Mouse (Mus musculus) midbrain, postnatal 0 days (tissue): ENCODE results near the gene Ehbp1l1. TPM values are rescaled to one million over a fixed set of nuclear protein-coding genes. Genes with fewer than 3 reads are reported as not detected.

Experiments used
- ATAC-seq: fragments of 200-750 bp; cut with Nextera tagmentation; 2 replicates; pipeline ENCODE4 v1.8.0; 2017; ENCODE audit warnings: moderate number of reproducible peaks, mild to moderate bottlenecking, moderate TSS enrichment, moderate library complexity; ENCODE audit not compliant: low FRiP score
- DNase-seq: peaks from one replicate; pipeline ENCODE4 v3.0.0-alpha.2; 2015; ENCODE audit warnings: low spot score
- H3K27ac ChIP-seq: fragments of 300-500 bp; sonication (generic); 2 replicates; pipeline ENCODE4 v1.5.1; 2014; ENCODE audit warnings: low read depth, mild to moderate bottlenecking, low read length, mixed read lengths
- H3K27me3 ChIP-seq: fragments of 300-500 bp; sonication (generic); 2 replicates; pipeline ENCODE4 v1.6.1; 2014; ENCODE audit warnings: low read length, control low read depth, mixed read lengths; ENCODE audit not compliant: insufficient read depth
- H3K36me3 ChIP-seq: fragments of 300-500 bp; sonication (generic); 2 replicates; pipeline ENCODE4 v1.6.1; 2014; ENCODE audit warnings: low read length, control low read depth, mixed read lengths; ENCODE audit not compliant: insufficient read depth
- H3K4me1 ChIP-seq: fragments of 300-500 bp; sonication (generic); 2 replicates; pipeline ENCODE4 v1.6.1; 2014; ENCODE audit warnings: mild to moderate bottlenecking, control low read depth, antibody characterized with exemption, low read length, mixed read lengths; ENCODE audit not compliant: insufficient read depth
- H3K4me2 ChIP-seq: fragments of 300-500 bp; sonication (generic); 2 replicates; pipeline ENCODE4 v1.6.1; 2014; ENCODE audit warnings: low read depth, mild to moderate bottlenecking, low read length, mixed read lengths; ENCODE audit not compliant: poor library complexity, severe bottlenecking
- H3K4me3 ChIP-seq: fragments of 300-500 bp; sonication (generic); 2 replicates; pipeline ENCODE4 v1.5.1; 2014; ENCODE audit warnings: low read depth, mild to moderate bottlenecking, low read length, moderate library complexity
- H3K9ac ChIP-seq: fragments of 300-500 bp; sonication (generic); replicated peaks from 2 replicates; pipeline ENCODE4 v1.6.1; 2014; ENCODE audit warnings: mild to moderate bottlenecking, low read length, moderate library complexity, mixed read lengths; ENCODE audit not compliant: poor library complexity, severe bottlenecking
- H3K9me3 ChIP-seq: fragments of 300-500 bp; sonication (generic); 2 replicates; pipeline ENCODE4 v1.6.1; 2016; ENCODE audit warnings: low read length, control low read depth
- CTCF ChIP-seq: IDR thresholded peaks from 2 replicates; pipeline ENCODE4 v1.5.1; 2016; ENCODE audit warnings: antibody characterized with exemption, mild to moderate bottlenecking
- WGBS: fragments of 180-500 bp; shearing (Covaris S2); extraction: QIAGEN DNeasy Blood & Tissue Kit; methylation state at CpG from one replicate; pipeline ENCODE4 v1.1.7; 2014; 5-methylcytosine and 5-hydroxymethylcytosine counted together
- polyA plus RNA-seq: library from polyadenylated mRNA; unstranded; fragments of >200 nt; fragmentation: Nextera tagmentation; extraction: Ambion mirVana; gene quantifications from 2 replicates; pipeline ENCODE4 v1.2.1, GENCODE M21; 2015
- total RNA-seq: library from RNA; depleted of rRNA; stranded (reverse); fragments of >200 nt; gene quantifications from 2 replicates; pipeline ENCODE4 v1.2.3, GENCODE M21; 2014

Gene Ehbp1l1
- total and polyA plus RNA-seq, 2 experiments from 2014 or later: 25.6 to 65.2 TPM

DNA sequence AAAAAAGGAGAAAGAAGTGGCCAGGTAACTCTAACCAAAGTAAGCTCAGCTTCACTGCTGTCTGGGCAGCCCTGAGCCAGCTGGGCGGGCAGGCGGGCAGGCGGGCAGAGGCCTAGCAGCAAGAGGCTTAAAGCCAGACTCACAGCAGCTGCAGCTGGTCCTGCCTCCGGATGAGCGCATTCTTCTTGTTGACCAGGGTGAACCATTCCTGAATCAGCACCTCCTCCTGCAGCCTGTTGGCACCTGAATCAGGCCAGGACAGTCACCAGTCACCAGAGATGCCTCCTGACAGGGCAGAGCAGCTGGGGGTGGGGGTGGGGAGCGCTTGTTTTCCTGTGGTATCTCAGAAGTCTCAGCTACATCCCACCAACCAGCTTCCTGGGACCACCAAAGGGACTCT lies 16.0 kb downstream of the Ehbp1l1 start:
- H3K4me1 ChIP-seq: peaks cover 4% of the 10 kb centered on the region; the same call in 1 of the 2 replicates
- no peak for TF ChIP-seq CTCF
- no peak overlapping the region for H3K27ac ChIP-seq
- no peak overlapping the region for H3K9ac ChIP-seq
- H3K9me3 ChIP-seq: no peaks in the 10 kb centered on the region
- 94% methylated on average over 6 of the region's 6 CpGs for WGBS
- H3K36me3 ChIP-seq: peaks cover 32% of the 10 kb centered on the region
- DNase-seq: peak; percentile 33
- no peak for ATAC-seq
- H3K27me3 ChIP-seq: no peaks in the 10 kb centered on the region
- H3K4me2 ChIP-seq: no peak overlapping the region
- H3K4me3 ChIP-seq: no peak overlapping the region

DNA sequence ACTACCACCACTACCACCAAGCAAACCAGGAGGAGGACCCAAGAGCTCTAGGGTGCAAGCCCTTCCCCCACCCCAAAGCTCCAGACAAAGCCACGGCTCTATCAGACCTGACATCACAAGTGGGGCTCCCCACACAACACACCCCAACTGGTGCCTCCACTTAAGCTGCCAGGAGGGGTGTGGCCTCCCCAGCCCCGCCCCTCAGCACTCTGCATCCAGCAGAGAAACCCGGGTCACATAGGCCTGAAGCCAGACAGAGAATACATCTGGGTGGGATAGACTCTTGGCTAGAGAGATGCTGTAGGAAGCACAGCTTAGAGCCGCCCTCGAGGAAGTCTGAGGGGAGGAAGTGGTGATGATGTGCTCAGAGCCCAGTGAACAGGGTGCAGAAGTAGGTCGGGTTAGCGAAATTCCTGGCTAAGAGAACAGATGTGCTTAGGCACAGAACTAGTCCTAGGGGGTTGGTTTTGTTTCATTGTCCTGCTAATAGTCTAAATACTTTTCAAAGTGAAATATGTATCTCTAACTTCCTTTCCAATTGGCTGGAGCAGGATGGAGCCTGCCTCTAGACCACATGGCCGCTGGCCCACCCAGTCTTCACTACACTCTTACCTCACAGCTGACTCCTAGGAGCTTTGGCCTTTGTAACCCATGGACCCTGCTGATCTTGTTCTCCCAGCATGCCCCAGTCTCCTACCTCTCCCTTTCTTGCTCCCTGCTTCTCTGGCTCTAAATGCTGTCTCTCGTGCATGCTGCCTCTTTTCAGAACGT lies 21.1 kb downstream of the Ehbp1l1 start:
- no peaks in the 10 kb centered on the region for H3K27me3 ChIP-seq
- H3K9ac ChIP-seq: no peak overlapping the region
- TF ChIP-seq CTCF: no peak
- 49% methylated on average over 10 of the region's 10 CpGs for WGBS
- H3K9me3 ChIP-seq: no peaks in the 10 kb centered on the region
- H3K36me3 ChIP-seq: peaks cover 49% of the 10 kb centered on the region
- H3K4me3 ChIP-seq: no peak overlapping the region
- H3K4me2 ChIP-seq: no peak overlapping the region
- ATAC-seq (no peak), DNase-seq (no peak)
- H3K27ac ChIP-seq: no peak overlapping the region
- H3K4me1 ChIP-seq: no peaks in the 10 kb centered on the region

DNA sequence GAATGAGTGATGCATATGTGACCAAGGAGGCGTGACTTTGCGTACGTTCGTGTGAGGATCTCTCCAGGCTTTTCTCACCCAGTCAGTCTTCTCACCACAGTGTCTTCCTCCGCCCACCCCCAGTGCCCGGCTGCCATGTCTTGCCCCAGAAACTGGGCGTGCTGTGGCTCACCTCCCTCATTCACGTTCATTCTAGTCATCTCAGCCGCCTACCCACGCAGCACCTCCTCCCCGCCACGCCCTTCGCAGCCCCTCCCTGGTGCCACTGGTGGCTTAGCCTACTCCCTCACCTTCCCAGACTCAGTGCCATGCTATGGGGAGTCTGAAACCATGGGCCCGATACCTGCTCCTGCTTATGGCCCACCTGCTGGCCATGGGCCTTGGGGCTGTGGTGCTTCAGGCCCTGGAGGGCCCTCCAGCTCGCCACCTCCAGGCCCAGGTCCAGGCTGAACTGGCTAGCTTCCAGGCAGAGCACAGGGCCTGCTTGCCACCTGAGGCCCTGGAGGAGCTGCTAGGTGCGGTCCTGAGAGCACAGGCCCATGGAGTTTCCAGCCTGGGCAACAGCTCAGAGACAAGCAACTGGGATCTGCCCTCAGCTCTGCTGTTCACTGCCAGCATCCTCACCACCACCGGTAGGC lies 21.8 kb downstream of the Ehbp1l1 start, which contains the start of gene Kcnk7:
TSS of gene Kcnk7 (plus strand) at position 205 of the 638 bp plus-strand sequence.
- TF ChIP-seq CTCF: no peak
- Histone ChIP-seq H3K27me3 (no peaks in the 10 kb centered on the region), H3K36me3 (peaks cover 55% of the 10 kb centered on the region), H3K4me1 (no peaks in the 10 kb centered on the region), H3K27ac (no peak within 1 kb of the TSS), H3K9me3 (no peaks in the 10 kb centered on the region), H3K4me3 (no peak within 1 kb of the TSS), H3K9ac (no peak within 1 kb of the TSS), H3K4me2 (no peak within 1 kb of the TSS)
- DNase-seq: no peak
- WGBS: 77% methylated on average over 17 of the region's 17 CpGs
- ATAC-seq: no peak

DNA sequence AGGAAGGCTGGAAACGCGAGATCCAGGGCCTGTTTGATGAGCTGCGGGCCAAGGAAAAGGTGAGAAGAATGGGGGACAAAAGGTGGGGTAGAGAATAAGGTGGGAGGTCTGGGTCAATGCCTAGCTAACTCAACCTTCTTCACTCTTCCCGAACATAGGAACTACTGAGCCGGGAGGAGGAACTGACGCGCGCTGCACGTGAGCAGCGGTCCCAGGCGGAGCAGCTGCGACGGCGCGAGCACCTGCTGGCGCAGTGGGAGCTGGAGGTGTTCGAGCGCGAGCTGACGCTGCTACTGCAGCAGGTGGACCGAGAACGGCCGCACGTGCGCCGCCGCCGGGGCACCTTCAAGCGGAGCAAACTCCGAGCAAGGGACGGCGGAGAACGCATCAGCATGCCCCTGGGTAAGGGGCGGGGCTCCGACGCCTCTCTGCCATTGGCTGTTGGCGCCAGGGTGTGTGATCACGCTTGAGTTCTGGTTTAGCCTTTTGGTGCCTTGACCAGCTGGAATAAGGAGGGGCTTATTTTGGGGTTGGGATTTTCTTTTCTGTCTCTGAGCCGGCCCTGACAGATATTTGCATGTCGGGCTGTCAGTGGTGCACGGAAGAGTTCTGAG lies 30.2 kb downstream of the Ehbp1l1 start:
- Histone ChIP-seq H3K4me1 (0 out of 2 replicates have a peak, but pooled peaks cover under 1% of the 10 kb centered on the region), H3K27me3 (no peaks in the 10 kb centered on the region), H3K27ac (no peak overlapping the region), H3K4me3 (peak overlapping the region; percentile 13), H3K36me3 (peaks cover 65% of the 10 kb centered on the region), H3K9ac (no peak overlapping the region), H3K9me3 (no peaks in the 10 kb centered on the region), H3K4me2 (peak overlapping the region; percentile 33; the same call in 1 of the 2 replicates)
- WGBS: 18% methylated on average over 41 of the region's 41 CpGs
- no peak for ATAC-seq
- TF ChIP-seq CTCF: no peak
- peak; percentile 32 for DNase-seq

DNA sequence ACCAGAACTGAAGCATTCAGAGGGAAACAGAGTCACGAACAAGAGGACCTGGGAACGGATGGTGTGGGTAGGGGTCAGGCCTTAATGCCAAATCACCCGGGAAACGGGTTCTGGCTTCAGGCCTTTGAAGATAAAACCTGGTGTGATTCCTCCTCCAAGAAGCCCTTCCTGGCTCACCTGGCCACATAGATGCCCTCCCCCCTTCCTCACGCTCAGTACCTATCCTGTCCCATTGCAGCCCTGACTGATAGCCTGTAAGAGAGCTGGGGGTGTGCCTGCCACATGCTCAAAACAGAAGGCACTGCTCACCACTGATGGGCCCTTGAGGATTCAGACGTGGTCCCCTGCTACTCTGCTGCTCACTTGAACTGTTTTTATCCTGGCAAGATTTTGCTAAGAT lies 32.3 kb downstream of the Ehbp1l1 start:
- no peak for ATAC-seq
- Histone ChIP-seq H3K36me3 (peaks cover 44% of the 10 kb centered on the region), H3K27me3 (no peaks in the 10 kb centered on the region), H3K27ac (no peak overlapping the region), H3K4me1 (peaks cover 11% of the 10 kb centered on the region; the same call in 1 of the 2 replicates), H3K4me3 (no peak overlapping the region), H3K9me3 (no peaks in the 10 kb centered on the region), H3K9ac (no peak overlapping the region), H3K4me2 (no peak overlapping the region)
- WGBS: 81% methylated on average over 6 of the region's 6 CpGs
- TF ChIP-seq CTCF: no peak
- DNase-seq: no peak
